Comparison of ENCODE assay signal across 9 mouse cellular contexts in the genomic region with DNA sequence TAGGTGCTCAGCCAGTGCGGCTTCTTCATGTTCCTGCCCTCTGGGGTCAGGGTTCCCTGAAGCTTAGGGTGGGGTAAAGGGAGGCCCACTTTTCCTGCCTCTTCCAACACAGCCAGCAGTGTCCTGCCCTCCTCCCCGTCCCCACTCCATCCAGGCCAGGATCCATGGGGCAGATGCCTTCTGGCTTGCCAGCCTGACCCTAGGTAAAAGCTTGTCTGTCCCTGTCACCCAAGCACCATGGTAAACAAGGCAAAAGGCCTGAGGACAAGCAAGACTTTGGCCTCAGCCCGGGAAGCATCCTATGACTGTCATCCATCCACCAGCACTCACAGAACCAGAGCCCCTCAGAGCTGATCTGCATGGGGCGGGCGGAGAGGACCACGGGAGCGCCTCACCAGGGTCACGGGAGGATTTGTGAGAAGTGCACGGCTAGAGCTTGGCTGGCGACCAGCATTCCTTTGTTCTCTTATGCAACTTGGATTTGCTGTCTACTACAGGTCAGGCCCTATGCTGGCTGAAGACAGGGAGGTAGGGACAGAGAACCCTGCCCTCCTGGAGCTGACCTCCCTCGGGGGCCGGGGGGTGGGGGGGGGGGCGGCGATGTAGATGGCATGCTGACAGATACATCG. TPM values are rescaled to one million over a fixed set of nuclear protein-coding genes. Genes with fewer than 3 reads are reported as not detected.
A peak's percentile ranks its signal among the peaks of the same experiment; 100 is the strongest.
DNase-seq lines count a peak whose midpoint lies in the region; ATAC-seq and TF ChIP-seq lines count a peak whose summit lies in the region.
"Had no signal": no experiment of that assay in that cellular context is flagged by ENCODE, and none has a peak within 500 bp of the region (broad histone marks: within the 10 kb centered on the region; RNA-seq: fewer than 3 reads in every experiment).

No protein-coding gene starts in this region.

- H3K27ac ChIP-seq in heart, postnatal 0 days (ENCODE audit: low read depth), result no peak overlapping the region
- H3K27ac ChIP-seq in limb, embryonic 10.5 days, result 0 out of 2 replicates have a peak overlapping the region, but pooled peaks have one; percentile 16
- H3K27ac ChIP-seq in midbrain, embryonic 14.5 days (replicated peaks; ENCODE audit: low read depth, low read length), result no peak overlapping the region

- no peaks in the 10 kb centered on the region for H3K9me3 ChIP-seq in heart, postnatal 0 days (replicated peaks; ENCODE audit: control insufficient read depth, low read length)
- no peaks in the 10 kb centered on the region for H3K9me3 ChIP-seq in limb, embryonic 10.5 days (replicated peaks)
- H3K9me3 ChIP-seq in midbrain, embryonic 14.5 days (ENCODE audit: control insufficient read depth, low read length), result no peaks in the 10 kb centered on the region

- no peak overlapping the region for H3K9ac ChIP-seq in heart, postnatal 0 days (replicated peaks; ENCODE audit: low read depth, low read length)
- H3K9ac ChIP-seq in midbrain, embryonic 14.5 days (replicated peaks; ENCODE audit: low read length), result no peak overlapping the region; the same call in 1 of the 2 replicates

- H3K36me3 ChIP-seq in heart, postnatal 0 days (replicated peaks; ENCODE audit: control insufficient read depth, insufficient read depth, low read length), result no peaks in the 10 kb centered on the region
- H3K36me3 ChIP-seq in limb, embryonic 10.5 days, result no peaks in the 10 kb centered on the region
- no peaks in the 10 kb centered on the region for H3K36me3 ChIP-seq in midbrain, embryonic 14.5 days (ENCODE audit: control insufficient read depth, insufficient read depth, low read length)

- no peak overlapping the region for H3K4me3 ChIP-seq in heart, postnatal 0 days (ENCODE audit: low read depth, low read length)
- no peak overlapping the region for H3K4me3 ChIP-seq in limb, embryonic 10.5 days
- no peak overlapping the region for H3K4me3 ChIP-seq in midbrain, embryonic 14.5 days (replicated peaks; ENCODE audit: low read depth, low read length)
- H3K4me3 ChIP-seq: erythroblast, embryonic 14.5 days had no signal

- peaks cover 24% of the 10 kb centered on the region for H3K27me3 ChIP-seq in heart, postnatal 0 days (ENCODE audit: control insufficient read depth, insufficient read depth, low read length)
- peaks cover 44% of the 10 kb centered on the region for H3K27me3 ChIP-seq in limb, embryonic 10.5 days (ENCODE audit: low read depth, poor library complexity, severe bottlenecking)
- peaks cover 7% of the 10 kb centered on the region; the same call in 1 of the 2 replicates for H3K27me3 ChIP-seq in midbrain, embryonic 14.5 days (ENCODE audit: control insufficient read depth, insufficient read depth, low read length)

- ATAC-seq in heart, postnatal 0 days (ENCODE audit: insufficient read depth, low read depth), result peak; percentile 80
- ATAC-seq in midbrain, embryonic 14.5 days (ENCODE audit: low FRiP score, low TSS enrichment), result no peak; the same call in 1 of the 2 replicates
- ATAC-seq in inflammation-experienced regulatory T-cells, adult 6 months, result no peak

- no peak for TF ChIP-seq CTCF in heart, postnatal 0 days (IDR thresholded peaks at IDR 0.05; ENCODE audit: low read depth)

- DNase-seq in retina, postnatal 1 day, result peak; percentile 54
- no peak for DNase-seq in retina, embryonic 14.5 days (ENCODE audit: low spot score)
- peak; percentile 33 for DNase-seq in heart, postnatal 0 days (ENCODE audit: low spot score)
- DNase-seq in limb, embryonic 10.5 days (ENCODE audit: low spot score), result no peak
- peak; percentile 57 for DNase-seq in midbrain, embryonic 14.5 days
- no peak for DNase-seq in cerebellum, adult 8-10 months
- DNase-seq: thymus, adult 18-20 months had no signal

- H3K4me1 ChIP-seq in heart, postnatal 0 days (ENCODE audit: control insufficient read depth, insufficient read depth), result peaks cover 3% of the 10 kb centered on the region; the same call in 1 of the 2 replicates
- H3K4me1 ChIP-seq in limb, embryonic 10.5 days, result peaks cover 12% of the 10 kb centered on the region
- peaks cover under 1% of the 10 kb centered on the region; the same call in 1 of the 2 replicates for H3K4me1 ChIP-seq in midbrain, embryonic 14.5 days (ENCODE audit: control insufficient read depth, insufficient read depth, low read length)

- TF ChIP-seq EP300 in heart, postnatal 0 days (IDR thresholded peaks at IDR 0.05; ENCODE audit: low read depth), result no peak

- 37% methylated on average over 15 of the region's 15 CpGs for WGBS in heart, postnatal 0 days
- WGBS in limb, embryonic 10.5 days, result 73% methylated on average over 15 of the region's 15 CpGs
- WGBS in midbrain, embryonic 14.5 days, result 46% methylated on average over 15 of the region's 15 CpGs

- H3K4me2 ChIP-seq in heart, postnatal 0 days (ENCODE audit: low read depth, low read length), result no peak overlapping the region
- no peak overlapping the region for H3K4me2 ChIP-seq in midbrain, embryonic 14.5 days (ENCODE audit: low read length)

RNA-seq across cellular contexts. Expression of gene Slc13a3, which starts 5.1 kb away (rescaled TPM):
- total RNA-seq in heart, postnatal 0 days (2014; rRNA removed; ENCODE audit: low replicate concordance), result 0.04 TPM in 1 of 2 replicates, not detected in the other
- polyA plus RNA-seq in heart, postnatal 0 days (2015; fragmentation: Nextera tagmentation; extraction: Ambion mirVana), result 0.14 and 0.16 TPM in 2 replicates
- polyA plus RNA-seq in limb, embryonic 10.5 days (2016; fragmentation: Nextera tagmentation; extraction: Ambion mirVana), result 0.24 TPM in 1 of 2 replicates, not detected in the other
- 3.9 and 5.5 TPM in 2 replicates for polyA plus RNA-seq in midbrain, embryonic 14.5 days (2014; fragmentation: Nextera tagmentation; extraction: Ambion mirVana)
- polyA plus RNA-seq in inflammation-experienced regulatory T-cells, adult 6 months (2017; shearing (Covaris generic)), result not detected

RNA-seq across cellular contexts. Expression of gene Trp53rka, which starts 25.2 kb away (rescaled TPM):
- 14.9 and 22.4 TPM in 2 replicates for total RNA-seq in heart, postnatal 0 days (2014; rRNA removed; ENCODE audit: low replicate concordance)
- polyA plus RNA-seq in heart, postnatal 0 days (2015; fragmentation: Nextera tagmentation; extraction: Ambion mirVana), result 14.4 and 15.7 TPM in 2 replicates
- polyA plus RNA-seq in limb, embryonic 10.5 days (2016; fragmentation: Nextera tagmentation; extraction: Ambion mirVana), result 55.9 and 56.1 TPM in 2 replicates
- polyA plus RNA-seq in midbrain, embryonic 14.5 days (2014; fragmentation: Nextera tagmentation; extraction: Ambion mirVana), result 42.8 and 44.9 TPM in 2 replicates
- 1 to 10 TPM; 3.5 to 5.0 (median 4.3) TPM for polyA plus RNA-seq in inflammation-experienced regulatory T-cells, adult 6 months (2017; shearing (Covaris generic))

RNA-seq across cellular contexts. Expression of gene Slc2a10, which starts 35.6 kb away (rescaled TPM):
- total RNA-seq in heart, postnatal 0 days (2014; rRNA removed; ENCODE audit: low replicate concordance), result 3.5 and 4.3 TPM in 2 replicates
- polyA plus RNA-seq in heart, postnatal 0 days (2015; fragmentation: Nextera tagmentation; extraction: Ambion mirVana), result 2.6 and 3.6 TPM in 2 replicates
- polyA plus RNA-seq in limb, embryonic 10.5 days (2016; fragmentation: Nextera tagmentation; extraction: Ambion mirVana), result 3.0 and 4.6 TPM in 2 replicates
- 0.94 and 1.8 TPM in 2 replicates for polyA plus RNA-seq in midbrain, embryonic 14.5 days (2014; fragmentation: Nextera tagmentation; extraction: Ambion mirVana)
- polyA plus RNA-seq in inflammation-experienced regulatory T-cells, adult 6 months (2017; shearing (Covaris generic)), result not detected
- polyA plus RNA-seq: erythroblast, embryonic 14.5 days had no signal

Comparison
In these comparisons a context has a peak if more than half of its experiments do, and no peak if none do; other contexts are left out.
1. DNase-seq: peak in retina, postnatal 1 day (single experiment), heart, postnatal 0 days (single experiment) and midbrain, embryonic 14.5 days (single experiment); none in retina, embryonic 14.5 days (single experiment), limb, embryonic 10.5 days (single experiment) and cerebellum, adult 8-10 months (single experiment).